Mouse (Mus musculus): Measurements from ENCODE around the gene Lrrc36. TPM values are rescaled to one million over a fixed set of nuclear protein-coding genes. Genes with fewer than 3 reads are reported as not detected.

Gene Lrrc36
- polyA plus RNA-seq, 1 experiment from 2014 or later, result 0.17 TPM

- Histone ChIP-seq H3K27ac (ENCODE audit: low read length) (no peak overlapping the region), H3K27me3 (ENCODE audit: insufficient read depth, low read length) (no peaks in the 10 kb centered on the region; the same call in 1 of the 2 replicates), H3K9ac (replicated peaks; ENCODE audit: low read length) (no peak overlapping the region), H3K4me2 (replicated peaks; ENCODE audit: low read depth, low read length) (no peak overlapping the region), H3K4me1 (ENCODE audit: insufficient read depth, low read length) (peaks cover 5% of the 10 kb centered on the region; the same call in 1 of the 2 replicates), H3K36me3 (ENCODE audit: insufficient read depth, low read length) (no peaks in the 10 kb centered on the region), H3K9me3 (ENCODE audit: low read length) (no peaks in the 10 kb centered on the region), H3K4me3 (ENCODE audit: low read length) (no peak overlapping the region)
- no peak for ATAC-seq (ENCODE audit: low FRiP score, low TSS enrichment)
- WGBS, result 56% methylated on average over 5 of the region's 5 CpGs
These were observed 40.7 kb downstream of the Lrrc36 start for GRCm38 (mm10) chr8:105454088-105454487.

DNA sequence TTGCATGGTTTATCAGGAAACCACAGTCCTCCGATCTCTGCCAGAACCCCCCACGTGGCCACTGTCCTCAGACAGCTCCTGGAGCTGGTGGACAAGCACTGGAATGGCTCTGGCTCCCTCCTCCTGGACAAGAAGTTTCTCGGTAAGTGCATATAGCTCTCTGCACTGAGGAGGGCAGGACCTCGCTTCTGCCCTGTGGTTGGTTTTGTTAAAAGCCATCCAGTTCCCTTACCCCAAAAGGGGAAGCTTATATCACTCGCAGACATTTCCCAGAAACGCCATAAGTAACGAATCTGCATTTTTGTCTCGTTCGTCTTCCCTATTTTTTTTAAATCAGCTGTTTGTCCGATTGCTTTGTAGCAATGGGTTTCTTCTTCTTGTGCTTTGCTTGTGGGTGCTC lies 41.8 kb downstream of the Lrrc36 start:
- H3K4me3 ChIP-seq (ENCODE audit: low read length), result no peak overlapping the region

GRCm38 (mm10) chr8:105461085-105461803 lies 47.9 kb downstream of the Lrrc36 start:
- Histone ChIP-seq H3K4me3 (ENCODE audit: low read length) (no peak overlapping the region), H3K9me3 (ENCODE audit: low read length) (no peaks in the 10 kb centered on the region), H3K27me3 (ENCODE audit: insufficient read depth, low read length) (no peaks in the 10 kb centered on the region), H3K27ac (ENCODE audit: low read length) (no peak overlapping the region), H3K4me2 (replicated peaks; ENCODE audit: low read depth, low read length) (no peak overlapping the region), H3K36me3 (ENCODE audit: insufficient read depth, low read length) (no peaks in the 10 kb centered on the region), H3K9ac (replicated peaks; ENCODE audit: low read length) (no peak overlapping the region), H3K4me1 (ENCODE audit: insufficient read depth, low read length) (no peaks in the 10 kb centered on the region; the same call in 1 of the 2 replicates)
- 26% methylated on average over 13 of the region's 13 CpGs for WGBS
- no peak for ATAC-seq (ENCODE audit: low FRiP score, low TSS enrichment)

More for the DNA sequence above, 41.8 kb downstream of the Lrrc36 start:
- H3K36me3 ChIP-seq (ENCODE audit: insufficient read depth, low read length), result no peaks in the 10 kb centered on the region
- H3K9ac ChIP-seq (replicated peaks; ENCODE audit: low read length), result no peak overlapping the region
- no peak for ATAC-seq (ENCODE audit: low FRiP score, low TSS enrichment)
- H3K27ac ChIP-seq (ENCODE audit: low read length), result no peak overlapping the region
- H3K9me3 ChIP-seq (ENCODE audit: low read length), result no peaks in the 10 kb centered on the region
- peaks cover 5% of the 10 kb centered on the region; the same call in 1 of the 2 replicates for H3K4me1 ChIP-seq (ENCODE audit: insufficient read depth, low read length)
- no peak overlapping the region for H3K4me2 ChIP-seq (replicated peaks; ENCODE audit: low read depth, low read length)
- 59% methylated on average over 10 of the region's 10 CpGs for WGBS
- H3K27me3 ChIP-seq (ENCODE audit: insufficient read depth, low read length), result no peaks in the 10 kb centered on the region; the same call in 1 of the 2 replicates

- Histone ChIP-seq H3K4me1 (ENCODE audit: insufficient read depth, low read length) (no peaks in the 10 kb centered on the region), H3K9ac (replicated peaks; ENCODE audit: low read length) (no peak overlapping the region), H3K4me2 (replicated peaks; ENCODE audit: low read depth, low read length) (no peak overlapping the region), H3K4me3 (ENCODE audit: low read length) (no peak overlapping the region), H3K27me3 (ENCODE audit: insufficient read depth, low read length) (no peaks in the 10 kb centered on the region), H3K36me3 (ENCODE audit: insufficient read depth, low read length) (no peaks in the 10 kb centered on the region), H3K9me3 (ENCODE audit: low read length) (no peaks in the 10 kb centered on the region), H3K27ac (ENCODE audit: low read length) (no peak overlapping the region)
- ATAC-seq (ENCODE audit: low FRiP score, low TSS enrichment), result no peak
- 74% methylated on average over 7 of the region's 7 CpGs for WGBS
These were observed 51.2 kb downstream of the Lrrc36 start for GRCm38 (mm10) chr8:105464595-105464994.

- H3K9me3 ChIP-seq (ENCODE audit: low read length), result no peaks in the 10 kb centered on the region
- no peak for ATAC-seq (ENCODE audit: low FRiP score, low TSS enrichment)
- no peak overlapping the region for H3K27ac ChIP-seq (ENCODE audit: low read length)
- H3K27me3 ChIP-seq (ENCODE audit: insufficient read depth, low read length), result no peaks in the 10 kb centered on the region
- no peak overlapping the region for H3K9ac ChIP-seq (replicated peaks; ENCODE audit: low read length)
- 81% methylated on average over 6 of the region's 6 CpGs for WGBS
- peaks cover 7% of the 10 kb centered on the region; the same call in 1 of the 2 replicates for H3K4me1 ChIP-seq (ENCODE audit: insufficient read depth, low read length)
- no peak overlapping the region for H3K4me3 ChIP-seq (ENCODE audit: low read length)
- no peaks in the 10 kb centered on the region for H3K36me3 ChIP-seq (ENCODE audit: insufficient read depth, low read length)
- H3K4me2 ChIP-seq (replicated peaks; ENCODE audit: low read depth, low read length), result no peak overlapping the region
These were observed 52.9 kb downstream of the Lrrc36 start for GRCm38 (mm10) chr8:105466246-105466645.

GRCm38 (mm10) chr8:105466700-105467291 lies 53.4 kb downstream of the Lrrc36 start:
- WGBS, result 75% methylated on average over 7 of the region's 7 CpGs
- Histone ChIP-seq H3K4me1 (ENCODE audit: insufficient read depth, low read length) (peaks cover 11% of the 10 kb centered on the region), H3K27me3 (ENCODE audit: insufficient read depth, low read length) (no peaks in the 10 kb centered on the region), H3K4me2 (replicated peaks; ENCODE audit: low read depth, low read length) (no peak overlapping the region), H3K9ac (replicated peaks; ENCODE audit: low read length) (no peak overlapping the region), H3K4me3 (ENCODE audit: low read length) (no peak overlapping the region), H3K36me3 (ENCODE audit: insufficient read depth, low read length) (no peaks in the 10 kb centered on the region), H3K27ac (ENCODE audit: low read length) (no peak overlapping the region), H3K9me3 (ENCODE audit: low read length) (no peaks in the 10 kb centered on the region)
- no peak for ATAC-seq (ENCODE audit: low FRiP score, low TSS enrichment)

GRCm38 (mm10) chr8:105467396-105467985 lies 54.1 kb downstream of the Lrrc36 start:
- WGBS, result 92% methylated on average over 10 of the region's 10 CpGs
- Histone ChIP-seq H3K27ac (ENCODE audit: low read length) (no peak overlapping the region), H3K9me3 (ENCODE audit: low read length) (no peaks in the 10 kb centered on the region), H3K36me3 (ENCODE audit: insufficient read depth, low read length) (no peaks in the 10 kb centered on the region), H3K4me1 (ENCODE audit: insufficient read depth, low read length) (peaks cover 12% of the 10 kb centered on the region), H3K9ac (replicated peaks; ENCODE audit: low read length) (no peak overlapping the region), H3K27me3 (ENCODE audit: insufficient read depth, low read length) (no peaks in the 10 kb centered on the region), H3K4me2 (replicated peaks; ENCODE audit: low read depth, low read length) (no peak overlapping the region), H3K4me3 (ENCODE audit: low read length) (no peak overlapping the region)
- no peak for ATAC-seq (ENCODE audit: low FRiP score, low TSS enrichment)

DNA sequence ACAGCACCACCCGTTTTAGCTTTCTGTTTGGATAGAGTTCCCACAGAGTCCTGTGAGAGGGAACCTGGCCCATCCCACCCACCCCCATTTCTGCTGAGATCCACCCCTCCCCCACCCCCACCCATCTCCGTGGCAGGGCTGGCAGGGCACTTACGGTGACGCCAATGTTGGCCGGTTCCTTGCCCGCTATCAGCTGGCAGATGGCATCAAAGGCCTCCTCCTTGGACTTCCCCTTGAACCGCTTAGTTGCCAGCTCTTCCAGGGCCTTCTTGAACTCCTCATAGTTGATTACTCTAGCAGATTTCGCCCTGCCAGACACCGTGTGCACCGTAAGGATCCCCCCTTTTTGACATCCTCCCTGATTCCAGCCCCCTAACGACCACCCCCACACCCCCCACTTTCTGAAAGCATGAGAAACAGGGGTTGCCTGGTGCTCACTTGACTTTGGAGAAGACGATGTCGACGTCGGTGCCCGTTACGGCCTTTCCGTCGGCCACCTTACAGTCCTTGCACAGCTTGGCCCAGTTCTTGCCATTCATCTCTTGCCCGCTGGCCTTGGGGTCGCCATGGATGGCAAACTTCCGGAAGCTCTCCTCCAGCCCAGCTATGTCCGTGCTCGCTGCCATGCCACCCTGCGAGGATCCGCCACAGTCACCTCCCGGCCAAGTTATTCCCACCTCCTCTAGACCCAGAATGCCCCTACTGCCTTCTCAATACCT lies 54.8 kb downstream of the Lrrc36 start:
- Histone ChIP-seq H3K9ac (replicated peaks; ENCODE audit: low read length) (no peak overlapping the region), H3K36me3 (ENCODE audit: insufficient read depth, low read length) (no peaks in the 10 kb centered on the region), H3K9me3 (ENCODE audit: low read length) (no peaks in the 10 kb centered on the region), H3K4me3 (ENCODE audit: low read length) (no peak overlapping the region), H3K27ac (ENCODE audit: low read length) (no peak overlapping the region), H3K4me1 (ENCODE audit: insufficient read depth, low read length) (peaks cover 12% of the 10 kb centered on the region), H3K4me2 (replicated peaks; ENCODE audit: low read depth, low read length) (no peak overlapping the region), H3K27me3 (ENCODE audit: insufficient read depth, low read length) (no peaks in the 10 kb centered on the region)
- 92% methylated on average over 27 of the region's 27 CpGs for WGBS
- ATAC-seq (ENCODE audit: low FRiP score, low TSS enrichment), result no peak

DNA sequence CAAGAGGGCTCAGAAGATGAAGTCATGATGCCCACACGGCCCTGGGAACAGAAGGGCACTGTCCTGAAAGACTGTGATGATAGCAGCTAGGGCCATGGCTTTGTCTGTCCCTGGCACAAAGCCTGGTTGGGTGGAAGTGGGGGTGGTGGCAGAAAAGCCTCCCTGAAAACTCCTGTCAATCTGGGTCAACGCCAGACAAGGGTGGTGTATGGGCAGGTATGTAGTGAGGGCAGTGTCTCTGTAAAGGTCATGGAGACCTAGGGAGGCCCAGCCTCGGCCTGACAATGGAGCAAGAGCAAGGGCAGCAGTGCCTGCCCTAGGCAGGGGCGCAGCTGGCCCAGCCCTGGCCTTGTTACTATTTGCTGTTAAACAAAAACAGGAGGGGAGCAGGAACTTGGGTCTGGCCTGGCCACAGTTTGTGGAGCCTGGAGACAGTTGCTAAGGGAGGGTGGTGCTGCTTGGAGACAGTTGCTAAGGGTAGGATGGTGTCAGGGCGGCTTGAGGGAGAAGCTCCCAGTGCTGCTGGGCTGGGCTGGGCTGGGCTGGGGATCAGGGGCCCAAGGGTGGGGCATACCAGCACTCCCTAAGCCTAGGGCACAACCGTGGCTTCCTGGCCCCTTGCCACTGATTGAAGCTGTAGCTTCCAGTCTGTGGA lies 55.8 kb downstream of the Lrrc36 start:
- H3K27ac ChIP-seq (ENCODE audit: low read length), result no peak overlapping the region
- ATAC-seq (ENCODE audit: low FRiP score, low TSS enrichment), result no peak
- no peaks in the 10 kb centered on the region for H3K27me3 ChIP-seq (ENCODE audit: insufficient read depth, low read length)
- H3K4me2 ChIP-seq (replicated peaks; ENCODE audit: low read depth, low read length), result no peak overlapping the region
- H3K9me3 ChIP-seq (ENCODE audit: low read length), result no peaks in the 10 kb centered on the region
- WGBS, result 57% methylated on average over 6 of the region's 6 CpGs
- no peak overlapping the region for H3K4me3 ChIP-seq (ENCODE audit: low read length)
- H3K4me1 ChIP-seq (ENCODE audit: insufficient read depth, low read length), result peaks cover 19% of the 10 kb centered on the region
- no peak overlapping the region for H3K9ac ChIP-seq (replicated peaks; ENCODE audit: low read length)
- no peaks in the 10 kb centered on the region for H3K36me3 ChIP-seq (ENCODE audit: insufficient read depth, low read length)
